Mouse (Mus musculus) small intestine, adult 2 months (tissue): ENCODE results near the gene Ifi35.

ENCODE experiments used
- CTCF ChIP-seq: fragments of 200-500 bp; IDR thresholded peaks from 2 replicates; pipeline ENCODE4 v1.5.1; 2012; ENCODE audit warnings: low read depth, mild to moderate bottlenecking, control low read depth, inconsistent platforms, low read length, moderate library complexity, mixed read lengths; ENCODE audit not compliant: insufficient replicate concordance, insufficient read length; ENCODE audit errors: extremely low read depth
- POLR2A ChIP-seq: fragments of 200-500 bp; IDR thresholded peaks from 2 replicates; pipeline ENCODE4 v1.6.1; 2012; ENCODE audit warnings: low read depth, mild to moderate bottlenecking, control low read depth, inconsistent platforms, low read length, moderate library complexity

GRCm38 (mm10) chr11:101484245-101484644, 36.0 kb downstream of the Ifi35 start:
- TF ChIP-seq CTCF, result no peak
- TF ChIP-seq POLR2A, result no peak
